In genomic region chr19:45074580-45075322, GRCm38 (mm10) we compare ENCODE assay signal across 8 mouse cellular contexts. TPM values are rescaled to one million over a fixed set of nuclear protein-coding genes. Genes with fewer than 3 reads are reported as not detected.
DNase-seq lines count a peak whose midpoint lies in the region; ATAC-seq and TF ChIP-seq lines count a peak whose summit lies in the region.

Gene Kazald1, plus strand, starts transcription at chr19:45075241.

- peaks cover 88% of the 10 kb centered on the region for H3K4me1 ChIP-seq in G1E (ENCODE audit: insufficient read depth, low read depth, low read length)
- peaks cover 37% of the 10 kb centered on the region for H3K4me1 ChIP-seq in forebrain, embryonic 15.5 days
- peaks cover 4% of the 10 kb centered on the region for H3K4me1 ChIP-seq in lung, adult 2 months (ENCODE audit: control insufficient read depth, insufficient read depth, low read length)
- peaks cover 42% of the 10 kb centered on the region for H3K4me1 ChIP-seq in neural tube, embryonic 15.5 days

- no peaks in the 10 kb centered on the region for H3K9me3 ChIP-seq in G1E (replicated peaks)
- H3K9me3 ChIP-seq in forebrain, embryonic 15.5 days, result no peaks in the 10 kb centered on the region
- no peaks in the 10 kb centered on the region for H3K9me3 ChIP-seq in neural tube, embryonic 15.5 days (replicated peaks)

- peaks cover 24% of the 10 kb centered on the region for H3K27me3 ChIP-seq in G1E (ENCODE audit: insufficient read depth, low read length)
- peaks cover 49% of the 10 kb centered on the region for H3K27me3 ChIP-seq in forebrain, embryonic 15.5 days
- H3K27me3 ChIP-seq in neural tube, embryonic 15.5 days (replicated peaks), result peaks cover 78% of the 10 kb centered on the region

- ATAC-seq in G1E (ENCODE audit: extremely low read depth, insufficient number of reproducible peaks, low FRiP score, poor library complexity, severe bottlenecking), result peak; percentile 41
- peak; percentile 90 for ATAC-seq in forebrain, embryonic 15.5 days (replicated peaks)
- peak; percentile 92 for ATAC-seq in neural tube, embryonic 15.5 days (ENCODE audit: low FRiP score)

- H3K4me3 ChIP-seq in G1E (ENCODE audit: low read depth, low read length), result peak within 1 kb of the TSS; percentile 75
- H3K4me3 ChIP-seq in forebrain, embryonic 15.5 days, result peak within 1 kb of the TSS; percentile 70
- H3K4me3 ChIP-seq in layer of hippocampus, adult 2 months, result peak within 1 kb of the TSS; percentile 93
- H3K4me3 ChIP-seq in lung, adult 2 months (replicated peaks; ENCODE audit: extremely low read depth, low read depth, low read length), result peak within 1 kb of the TSS; percentile 98
- peak within 1 kb of the TSS; percentile 70 for H3K4me3 ChIP-seq in neural tube, embryonic 15.5 days (replicated peaks)

- WGBS in forebrain, embryonic 15.5 days, result under 1% methylated on average over 45 of the region's 45 CpGs
- under 1% methylated on average over 45 of the region's 45 CpGs for WGBS in lung, adult 2 months
- WGBS in neural tube, embryonic 15.5 days, result under 1% methylated on average over 45 of the region's 45 CpGs

- TF ChIP-seq POLR2A in lung, adult 2 months (IDR thresholded peaks at IDR 0.05; ENCODE audit: borderline replicate concordance, extremely low read depth, low read depth, low read length), result peak; percentile 93; the same call in 1 of the 2 replicates

- H3K36me3 ChIP-seq in G1E (replicated peaks), result no peaks in the 10 kb centered on the region
- H3K36me3 ChIP-seq in forebrain, embryonic 15.5 days, result no peaks in the 10 kb centered on the region
- no peaks in the 10 kb centered on the region for H3K36me3 ChIP-seq in neural tube, embryonic 15.5 days

- intact Hi-C loops in heart, postnatal 25 days (cut with DNase I), result loop anchor here (2.0 to 5.0 kb wide), 2 partner anchors 16 to 83 kb away; no protein-coding TSS in a partner anchor

- TF ChIP-seq CTCF in G1E (IDR thresholded peaks at IDR 0.05; ENCODE audit: low read depth, low read length), result no peak
- no peak for TF ChIP-seq CTCF in layer of hippocampus, adult 2 months (conservative IDR thresholded peaks at IDR 0.05)
- no peak for TF ChIP-seq CTCF in lung, adult 2 months (IDR thresholded peaks at IDR 0.05; ENCODE audit: insufficient read depth, low read length)

- H3K4me2 ChIP-seq in forebrain, embryonic 15.5 days (replicated peaks), result peak within 1 kb of the TSS; percentile 99
- peak within 1 kb of the TSS; percentile 99 for H3K4me2 ChIP-seq in neural tube, embryonic 15.5 days

- peak; percentile 56 for DNase-seq in G1E (ENCODE audit: low spot score)
- DNase-seq in cerebellum, adult 11-12 months, result peak; percentile 95
- DNase-seq in heart, postnatal 25 days (ENCODE audit: low spot score), result peak; percentile 90
- DNase-seq in layer of hippocampus, adult 2 months (ENCODE audit: low spot score in 2 of 2), result peak; percentile 90 to 93
- peak; percentile 98 for DNase-seq in lung, adult 2 months
- DNase-seq in testis, postnatal 10 days (ENCODE audit: low spot score), result peak; percentile 97

- H3K9ac ChIP-seq in forebrain, embryonic 15.5 days (replicated peaks), result peak within 1 kb of the TSS; percentile 86
- H3K9ac ChIP-seq in neural tube, embryonic 15.5 days (replicated peaks), result peak within 1 kb of the TSS; percentile 88

- H3K27ac ChIP-seq in forebrain, embryonic 15.5 days (replicated peaks), result peak within 1 kb of the TSS; percentile 94
- H3K27ac ChIP-seq in layer of hippocampus, adult 2 months, result peak within 1 kb of the TSS; percentile 100
- peak within 1 kb of the TSS; percentile 95 for H3K27ac ChIP-seq in neural tube, embryonic 15.5 days (replicated peaks)

RNA-seq across cellular contexts. Expression of gene Kazald1, which starts in this region (rescaled TPM):
- total RNA-seq in G1E (2014; fragmentation: Nextera tagmentation) (0.60 TPM in 1 of 2 replicates, not detected in the other), G1E (2017) (0.35 and 0.49 TPM in 2 replicates)
- 0.39 and 0.41 TPM in 2 replicates for polyA plus RNA-seq in G1E (2012)
- polyA plus RNA-seq in forebrain, embryonic 15.5 days (2015; fragmentation: Nextera tagmentation; extraction: Ambion mirVana), result 0.70 and 0.73 TPM in 2 replicates
- 1 to 10 TPM; 3.8 to 5.2 TPM for total RNA-seq in heart, postnatal 25 days (2021)
- 1 to 10 TPM; 1.4 to 1.9 TPM for total RNA-seq in layer of hippocampus, adult 2 months (2021)
- 10.4 and 11.0 TPM in 2 replicates for polyA plus RNA-seq in lung, adult 2 months (2012; rRNA removed)
- polyA plus RNA-seq in neural tube, embryonic 15.5 days (2015; fragmentation: Nextera tagmentation; extraction: Ambion mirVana), result 3.0 and 5.3 TPM in 2 replicates

Comparison
In these comparisons a context has a peak if more than half of its experiments do, and no peak if none do; other contexts are left out.
1. Peak in every context shown above with its lines: DNase-seq, ATAC-seq, H3K4me3 ChIP-seq and H3K27ac ChIP-seq.
2. Peak in DNase-seq, ATAC-seq and H3K4me3 ChIP-seq in G1E; RNA of the gene not detected or under 1 TPM.
3. Peak in ATAC-seq, H3K4me3 ChIP-seq, H3K27ac ChIP-seq, H3K9ac ChIP-seq and H3K4me2 ChIP-seq in forebrain, embryonic 15.5 days; RNA of the gene not detected or under 1 TPM.
4. ATAC-seq: peak in every context shown above with its lines; median percentile 92 in neural tube, embryonic 15.5 days; 90 in forebrain, embryonic 15.5 days; 41 in G1E.